Mouse (Mus musculus) bone marrow, adult 2 months (tissue): ENCODE results near the gene Rgs7.

Source experiments
- CTCF ChIP-seq: fragments of 200-500 bp; IDR thresholded peaks from 2 replicates; pipeline ENCODE4 v1.5.1; 2011; ENCODE audit warnings: low read length, control low read depth; ENCODE audit not compliant: control insufficient read depth, insufficient read depth
- POLR2A ChIP-seq: fragments of 200-500 bp; IDR thresholded peaks from 2 replicates; pipeline ENCODE4 v1.6.1; 2011; ENCODE audit warnings: low read depth, mild to moderate bottlenecking, control low read depth, low read length, borderline replicate concordance; ENCODE audit not compliant: control insufficient read depth

DNA sequence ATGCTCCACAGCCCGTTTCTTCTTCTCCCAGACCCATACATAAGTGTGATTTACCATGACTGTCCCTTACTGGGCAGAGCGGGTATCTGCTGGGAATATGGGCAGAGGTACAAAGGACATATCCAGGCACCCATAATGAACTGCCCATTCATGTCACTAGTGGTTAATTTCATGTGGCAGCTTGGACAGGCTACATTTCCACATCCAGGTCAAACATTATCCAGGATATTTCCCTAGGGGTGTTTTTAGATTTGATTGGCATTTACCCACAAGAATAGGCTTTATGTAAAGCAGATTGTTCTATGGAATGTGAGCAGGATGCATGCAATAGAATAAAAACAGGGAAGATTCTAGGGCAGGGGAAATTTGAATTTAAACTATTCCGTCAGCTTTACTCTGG lies 128.7 kb downstream of the Rgs7 start:
- TF ChIP-seq POLR2A (no peak), CTCF (no peak)
